Mouse (Mus musculus) kidney, adult 9 months (tissue): ENCODE data around the gene Zfr.
"Not testable (repeated sequence)": the region's sequence is repeated elsewhere in the genome, so short reads cannot be mapped to it uniquely, and the experiment has no call there.

Source experiments
- DNase-seq: peaks from one replicate; pipeline ENCODE4 v3.0.0; 2022

The Zfr gene

GRCm38 (mm10) chr15:12195966-12196365 is 78.3 kb downstream of the Zfr start:
- DNase-seq = no peak

GRCm38 (mm10) chr15:12196410-12197191 is 79.0 kb downstream of the Zfr start:
- peak; percentile 85 for DNase-seq

GRCm38 (mm10) chr15:12197361-12197760 is 79.7 kb downstream of the Zfr start:
- DNase-seq = peak; percentile 87

- peak; percentile 95 for DNase-seq
Measured at GRCm38 (mm10) chr15:12200021-12200420, 82.4 kb downstream of the Zfr start.

GRCm38 (mm10) chr15:12201856-12202255 is 84.2 kb downstream of the Zfr start:
- peak; percentile 77 for DNase-seq

- no peak for DNase-seq
Measured at GRCm38 (mm10) chr15:12202456-12202855, 84.8 kb downstream of the Zfr start.

- DNase-seq = not testable (repeated sequence)
Measured at GRCm38 (mm10) chr15:12203008-12203407, 85.4 kb downstream of the Zfr start.

- peak; percentile 77 for DNase-seq
Measured at GRCm38 (mm10) chr15:12203512-12204318, 86.1 kb downstream of the Zfr start.

- peak; percentile 100 for DNase-seq
Measured at GRCm38 (mm10) chr15:12204319-12205159, 86.9 kb downstream of the Zfr start, which contains the start of gene Mtmr12. Mtmr12 (plus strand) TSS chr15:12205028.

GRCm38 (mm10) chr15:12205160-12205901 is 87.7 kb downstream of the Zfr start:
- no peak for DNase-seq

GRCm38 (mm10) chr15:12205902-12206645 is 88.4 kb downstream of the Zfr start:
- DNase-seq = no peak

GRCm38 (mm10) chr15:12206646-12207222 is 89.1 kb downstream of the Zfr start:
- DNase-seq = peak; percentile 87

GRCm38 (mm10) chr15:12207556-12208090 is 90.0 kb downstream of the Zfr start:
- DNase-seq = peak; percentile 96

GRCm38 (mm10) chr15:12211577-12211976 is 93.9 kb downstream of the Zfr start:
- no peak for DNase-seq

- no peak for DNase-seq
Measured at GRCm38 (mm10) chr15:12212266-12212665, 94.6 kb downstream of the Zfr start.

- DNase-seq = no peak
Measured at GRCm38 (mm10) chr15:12214531-12215414, 97.1 kb downstream of the Zfr start.

GRCm38 (mm10) chr15:12215415-12215718 is 97.7 kb downstream of the Zfr start:
- DNase-seq = no peak

- no peak for DNase-seq
Measured at GRCm38 (mm10) chr15:12216119-12216518, 98.5 kb downstream of the Zfr start.

GRCm38 (mm10) chr15:12216798-12217197 is 99.2 kb downstream of the Zfr start:
- no peak for DNase-seq

GRCm38 (mm10) chr15:12217332-12217731 is 99.7 kb downstream of the Zfr start:
- not testable (repeated sequence) for DNase-seq
